Mouse (Mus musculus): Measurements from ENCODE around the gene Bach2.

Bach2 gene

DNA sequence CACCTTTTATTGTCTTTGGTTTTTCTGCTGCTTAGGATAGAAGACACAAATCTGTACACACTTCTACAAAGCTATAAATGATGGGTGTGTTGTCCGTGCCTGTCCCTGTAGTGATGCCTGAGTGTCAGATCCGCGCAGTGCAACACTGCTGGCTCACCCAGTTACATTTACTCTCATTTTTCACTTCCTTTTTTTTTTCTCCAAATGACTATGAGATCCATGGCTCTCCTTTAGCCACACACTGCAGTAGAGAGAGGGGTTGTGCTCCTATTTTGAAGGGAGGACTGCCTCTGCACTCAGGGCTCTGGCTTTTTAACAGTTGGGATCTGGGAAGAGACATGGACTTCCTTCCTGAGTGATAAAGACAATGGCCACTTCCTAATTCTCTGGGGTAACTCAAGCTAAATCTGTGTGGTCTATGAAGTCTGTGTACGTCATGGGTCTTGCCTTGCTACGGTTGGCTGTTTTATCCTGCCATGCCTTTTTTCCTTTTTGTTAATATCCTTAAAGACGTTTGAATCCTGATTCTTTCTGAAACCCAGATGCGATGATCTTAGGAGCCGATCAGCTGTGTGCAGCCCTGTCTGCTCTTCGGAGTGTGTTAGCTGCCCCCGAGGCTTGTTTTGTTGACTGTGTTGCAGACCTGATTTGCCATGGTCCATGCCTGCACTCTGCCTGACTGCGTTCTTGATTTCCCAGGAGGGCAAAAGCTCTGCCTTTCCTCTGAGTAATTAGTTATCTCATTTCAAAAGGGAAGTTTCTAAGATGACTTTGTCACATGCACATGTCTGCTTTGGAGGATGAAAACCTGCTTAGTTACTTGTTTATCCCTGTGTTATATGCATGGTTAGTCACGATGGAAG lies 120.2 kb downstream of the Bach2 start:
- peak; percentile 47 for DNase-seq (ENCODE audit: low spot score)

- no peak for DNase-seq (ENCODE audit: low spot score)
Measured at GRCm38 (mm10) chr4:32359634-32360033, 121.0 kb downstream of the Bach2 start.

DNA sequence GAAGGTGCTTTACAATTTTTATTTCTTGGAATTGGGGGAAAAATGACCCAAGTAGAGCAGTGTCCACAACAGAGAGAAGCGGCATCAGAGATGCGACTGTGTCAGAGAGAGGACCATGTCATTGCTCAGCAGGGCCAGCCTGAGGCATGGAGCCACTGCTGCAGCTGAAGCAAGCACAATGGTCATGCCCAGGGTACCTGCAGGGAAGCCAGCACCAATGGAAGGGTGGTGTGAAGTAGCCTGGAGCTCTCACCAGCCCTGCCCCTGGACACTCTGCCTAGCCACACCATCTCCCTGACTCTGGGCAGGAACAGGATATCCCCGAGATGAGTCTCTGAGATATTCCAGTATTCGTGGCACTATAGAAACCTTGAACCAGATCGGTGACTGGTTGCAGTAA lies 121.9 kb downstream of the Bach2 start:
- no peak for DNase-seq (ENCODE audit: low spot score)

- peak; percentile 50 for DNase-seq (ENCODE audit: low spot score)
Measured at GRCm38 (mm10) chr4:32363488-32363984, 124.9 kb downstream of the Bach2 start.

DNA sequence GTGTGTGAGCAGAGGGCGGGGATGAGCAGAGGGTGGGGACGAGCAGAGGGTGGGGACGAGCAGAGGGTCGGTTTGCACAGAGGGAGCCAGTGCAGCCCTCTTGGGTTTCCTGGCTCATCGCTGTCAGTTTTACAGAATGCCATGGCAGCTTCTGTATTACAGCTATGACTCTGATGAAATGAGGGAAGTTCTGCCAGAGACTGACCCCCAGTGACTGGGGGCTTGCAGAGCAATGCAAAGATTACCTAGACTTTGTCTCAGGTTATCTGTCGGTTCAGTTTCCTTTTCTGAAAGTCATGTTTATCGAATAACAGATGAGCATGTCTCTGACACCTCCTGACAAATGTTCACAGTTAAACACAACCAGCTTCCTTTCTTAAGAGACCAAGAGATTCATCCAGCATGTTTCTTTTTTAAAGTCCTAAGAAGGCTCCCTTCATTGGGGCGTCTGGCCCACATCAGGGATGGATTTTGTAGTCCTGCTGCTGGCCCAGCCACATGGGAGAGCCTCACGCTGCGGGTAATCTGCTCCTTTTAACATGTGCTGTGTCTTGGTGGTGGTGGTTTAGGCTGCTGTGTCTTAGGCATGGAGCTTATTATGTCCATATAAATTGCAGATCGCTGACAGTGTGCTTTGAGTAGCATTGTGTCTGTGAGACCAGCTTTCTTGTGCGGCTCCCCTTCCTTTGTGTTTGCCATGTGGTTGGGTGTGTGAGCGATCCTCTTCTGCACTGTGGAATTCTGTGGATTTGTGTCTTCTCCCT lies 126.7 kb downstream of the Bach2 start:
- DNase-seq (ENCODE audit: low spot score): no peak

- DNase-seq (ENCODE audit: low spot score): no peak
Measured at GRCm38 (mm10) chr4:32366176-32366575, 127.6 kb downstream of the Bach2 start.

GRCm38 (mm10) chr4:32368345-32368744 lies 129.7 kb downstream of the Bach2 start:
- no peak for DNase-seq (ENCODE audit: low spot score)

DNA sequence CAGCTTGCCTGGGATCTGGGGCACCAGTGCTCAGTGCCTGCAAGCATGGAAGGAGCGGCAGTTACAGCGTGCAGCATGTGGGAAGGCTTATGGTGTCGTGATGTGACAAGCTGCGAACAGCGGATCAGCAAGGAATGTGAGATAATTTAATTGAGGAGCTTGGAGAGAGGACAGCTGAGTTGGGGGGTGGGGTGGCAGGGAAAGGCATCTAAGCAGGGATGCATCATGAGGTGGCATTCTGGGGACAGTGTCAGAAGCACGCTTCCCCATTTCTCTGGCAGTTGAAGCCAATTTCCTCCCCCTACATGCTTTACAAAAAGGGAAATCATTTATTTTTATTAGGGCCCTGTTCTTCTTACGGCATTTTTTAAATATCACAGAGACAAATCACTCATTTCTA lies 134.5 kb downstream of the Bach2 start:
- peak; percentile 52 for DNase-seq (ENCODE audit: low spot score)

- DNase-seq (ENCODE audit: low spot score): no peak
Measured at GRCm38 (mm10) chr4:32373527-32373926, 134.9 kb downstream of the Bach2 start.

DNA sequence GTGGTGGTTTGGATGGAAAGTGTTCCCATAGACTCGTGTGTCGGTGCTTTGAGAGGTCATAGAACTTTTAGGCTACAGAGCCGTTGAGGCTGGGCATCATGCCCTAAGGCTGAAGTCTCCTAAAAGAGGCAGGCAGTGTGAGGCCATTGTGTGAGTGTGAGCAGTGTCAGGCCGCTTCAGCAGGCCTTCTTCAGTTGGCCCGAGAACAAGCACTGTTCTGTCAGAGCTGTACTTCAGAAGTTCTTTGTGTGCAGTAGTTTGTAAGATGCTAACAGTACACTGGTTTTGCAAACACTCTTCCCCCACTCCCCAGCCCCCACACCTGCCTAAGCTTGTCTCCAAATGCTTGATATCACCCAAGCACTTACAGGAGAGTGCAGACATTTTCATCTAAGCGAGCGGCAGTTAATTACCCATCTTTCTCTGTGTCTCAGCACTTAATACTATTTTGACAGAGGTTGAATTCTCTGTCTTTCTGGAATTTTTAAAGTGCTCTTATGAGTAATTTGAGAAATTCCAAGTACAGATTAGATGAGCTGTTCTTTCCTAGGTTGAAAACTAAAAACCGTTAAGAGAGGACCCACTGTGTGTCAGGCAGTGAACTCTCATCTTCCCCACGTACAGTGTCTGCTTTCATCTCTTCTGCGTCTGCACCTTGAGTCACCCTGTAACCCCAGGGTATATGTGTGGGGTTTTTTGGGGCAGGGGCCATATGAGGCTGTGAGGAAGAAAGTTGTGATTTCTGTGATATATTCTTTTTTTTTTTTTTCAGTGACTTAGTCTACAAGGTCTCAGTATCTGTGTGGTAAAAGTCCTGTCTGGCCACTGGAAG lies 136.4 kb downstream of the Bach2 start:
- DNase-seq (ENCODE audit: low spot score): no peak

GRCm38 (mm10) chr4:32375721-32376526 lies 137.3 kb downstream of the Bach2 start:
- DNase-seq (ENCODE audit: low spot score): no peak

GRCm38 (mm10) chr4:32376527-32376948 lies 137.9 kb downstream of the Bach2 start:
- DNase-seq (ENCODE audit: low spot score): no peak

DNA sequence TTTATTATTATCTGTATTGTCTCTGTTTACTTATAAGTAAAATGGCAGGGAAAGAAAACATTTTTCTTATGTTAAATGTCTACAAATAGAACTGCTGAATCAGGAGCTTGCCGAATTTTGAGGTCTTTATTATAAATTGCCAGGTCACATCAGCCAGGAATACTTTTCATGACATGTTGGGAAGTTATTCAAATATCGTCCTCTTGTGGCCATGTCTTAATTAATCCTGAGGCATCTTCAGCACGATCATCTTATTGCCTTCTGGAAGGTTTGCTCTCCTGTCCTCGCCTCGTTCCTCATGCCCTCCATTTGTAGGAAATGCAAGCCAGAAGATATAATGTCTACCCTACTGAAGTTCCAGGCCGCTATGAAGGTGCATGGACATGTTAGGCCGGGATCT lies 140.5 kb downstream of the Bach2 start:
- DNase-seq (ENCODE audit: low spot score): no peak

DNA sequence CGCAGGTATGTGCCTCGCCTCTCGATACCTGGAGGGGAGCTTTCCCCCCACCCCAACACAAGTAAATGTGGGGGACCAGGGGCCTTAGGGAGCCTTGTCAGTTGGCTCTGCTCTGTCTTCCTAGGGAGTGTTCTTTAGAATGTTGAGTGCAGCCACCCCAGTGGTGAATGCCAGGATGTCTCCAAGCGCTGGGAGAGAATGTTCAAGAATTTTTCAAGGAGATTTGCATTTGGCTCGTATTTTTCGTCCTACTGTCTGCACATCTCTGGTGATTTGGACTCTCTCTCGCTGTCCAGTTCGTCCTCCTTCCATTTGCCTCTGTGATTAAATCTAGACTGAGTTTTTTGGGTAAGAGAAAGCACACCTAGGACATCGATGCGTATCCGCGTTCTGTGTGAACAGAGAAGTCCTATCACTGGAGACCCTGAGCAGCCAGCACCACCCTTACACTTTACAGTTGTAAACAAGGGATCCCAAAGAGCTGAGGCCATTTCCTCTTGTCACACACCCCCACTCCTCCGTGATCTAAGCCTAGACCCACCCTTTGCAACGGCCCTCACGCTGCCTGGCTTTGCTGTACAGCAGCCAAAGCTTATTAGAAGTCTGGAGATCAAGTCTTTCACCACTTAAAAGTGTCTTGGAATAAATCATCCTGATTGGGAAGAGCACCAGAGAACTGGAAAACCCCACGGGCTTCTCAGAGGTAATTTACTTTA lies 143.2 kb downstream of the Bach2 start:
- DNase-seq (ENCODE audit: low spot score): no peak

DNA sequence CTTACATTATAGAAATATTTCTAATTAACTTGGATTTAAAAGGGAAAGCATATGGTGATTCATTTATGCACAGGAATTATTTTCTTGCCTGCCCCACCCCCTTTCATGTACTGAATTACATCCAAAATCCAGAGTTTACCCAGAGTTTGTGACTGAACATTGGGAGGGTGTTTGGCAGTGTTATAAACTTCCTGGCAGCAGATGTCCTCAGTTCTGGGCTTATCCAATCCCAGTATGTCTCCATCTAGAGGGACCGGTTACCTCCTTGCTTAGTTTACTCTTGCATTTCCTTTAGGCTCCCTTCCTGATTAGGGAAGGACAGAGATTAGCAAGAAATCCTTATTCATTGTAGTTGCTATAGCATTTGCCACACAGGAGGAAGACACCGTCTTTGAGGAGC lies 146.5 kb downstream of the Bach2 start:
- no peak for DNase-seq (ENCODE audit: low spot score)

GRCm38 (mm10) chr4:32385623-32386022 lies 147.0 kb downstream of the Bach2 start:
- DNase-seq (ENCODE audit: low spot score): no peak

DNA sequence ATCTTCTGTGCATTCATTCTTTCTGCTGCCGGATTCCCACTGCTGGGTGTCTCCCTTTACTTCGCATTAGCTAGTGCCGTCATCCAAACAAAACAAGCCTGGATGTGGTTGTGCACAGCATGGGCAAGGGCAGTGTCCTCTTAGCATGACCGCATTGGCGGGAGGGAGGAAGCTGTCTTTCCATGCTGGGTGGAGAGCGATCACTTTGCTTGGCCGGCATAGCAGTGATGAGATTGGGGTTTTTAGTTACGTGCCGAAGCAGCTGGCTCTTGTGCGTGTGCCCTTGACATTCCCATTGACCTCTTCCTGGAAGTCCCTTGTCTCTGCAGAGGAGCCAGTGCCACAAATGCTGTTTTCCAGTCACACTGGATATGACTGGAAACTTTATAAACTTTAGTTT lies 147.7 kb downstream of the Bach2 start:
- no peak for DNase-seq (ENCODE audit: low spot score)

GRCm38 (mm10) chr4:32386931-32387330 lies 148.3 kb downstream of the Bach2 start:
- DNase-seq (ENCODE audit: low spot score): no peak

- DNase-seq (ENCODE audit: low spot score): no peak
Measured at GRCm38 (mm10) chr4:32387479-32388240, 149.1 kb downstream of the Bach2 start.

DNA sequence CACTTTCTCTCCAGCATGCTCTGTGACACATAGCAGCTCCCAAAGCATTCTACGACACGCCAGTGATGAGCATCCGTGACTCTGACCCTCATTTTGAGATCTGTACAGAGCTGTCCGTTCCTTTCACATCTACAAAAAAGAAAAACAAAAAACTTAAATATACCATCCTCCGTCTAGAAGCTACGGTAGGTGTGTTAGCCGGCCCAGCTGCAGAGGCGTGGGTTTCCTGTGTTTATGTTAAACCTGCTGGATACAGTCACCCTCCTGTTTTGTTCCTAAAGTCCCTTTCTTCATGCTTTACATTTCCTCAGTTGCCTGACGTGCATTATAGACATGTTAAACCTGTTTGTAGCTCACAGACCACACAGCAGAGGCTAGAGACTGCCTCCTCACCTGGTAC lies 150.0 kb downstream of the Bach2 start:
- no peak for DNase-seq (ENCODE audit: low spot score)

All from embryo, embryonic 10 days (tissue).